Mouse (Mus musculus) layer of hippocampus, adult 8-10 months (tissue): Measurements from ENCODE around the gene Cacna1f. TPM values are rescaled to one million over a fixed set of nuclear protein-coding genes. Genes with fewer than 3 reads are reported as not detected.
A peak's percentile ranks its signal among the peaks of the same experiment; 100 is the strongest.

Experiments used
- DNase-seq, 2 experiments: peaks; one replicate each; pipeline ENCODE4 v3.0.0; 2022; ENCODE audit warnings: low spot score in 2 of 2
- total RNA-seq, 4 experiments: library from RNA; stranded (reverse); gene quantifications; 2 replicates each; pipeline ENCODE4 v1.2.4; 2022

Cacna1f gene
- total RNA-seq: under 1 TPM in 1 of 4 experiments, not detected in 3; 0.34 TPM

DNA sequence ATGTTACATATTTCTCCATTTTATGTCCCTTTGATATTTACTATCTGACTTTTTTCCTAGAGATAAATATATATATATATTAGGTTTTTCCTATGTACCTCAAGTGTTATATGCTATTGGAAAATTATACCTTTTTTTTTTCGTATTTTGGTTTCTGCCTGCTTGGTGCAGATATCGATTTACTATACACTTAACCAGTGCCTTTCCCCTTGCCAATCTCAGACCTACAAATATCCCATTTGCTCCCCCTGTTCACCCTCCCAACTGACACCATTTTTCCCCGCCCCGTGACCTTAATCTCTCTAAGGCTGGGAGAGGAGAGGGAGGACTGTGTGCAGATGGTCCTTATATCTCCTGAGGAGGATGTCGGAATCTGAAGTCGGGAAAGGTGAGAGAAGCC, at the start of gene Cacna1f:
Cacna1f (plus strand) TSS at position 301 of the 400 bp plus-strand sequence.
- DNase-seq: no peak

DNA sequence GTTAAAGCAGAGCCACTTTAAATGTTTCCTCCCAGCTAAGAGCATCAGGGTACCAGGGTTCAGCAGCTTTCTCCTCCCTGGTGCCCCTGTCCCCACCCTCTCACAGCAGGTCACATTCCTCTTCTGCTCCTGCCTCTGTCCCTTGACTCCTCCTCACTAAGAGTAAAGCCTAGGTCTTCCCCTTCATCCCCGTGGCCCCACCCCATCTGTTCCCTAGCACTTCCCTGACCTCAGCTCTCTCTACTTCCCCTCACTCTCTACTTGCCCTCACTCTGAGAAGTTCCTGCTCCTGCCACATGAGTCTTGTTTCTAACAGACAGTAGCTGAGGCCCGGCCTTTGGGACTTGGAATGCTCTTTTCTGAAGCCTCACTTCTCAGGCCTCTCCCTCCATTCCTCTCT, 43.8 kb upstream of the Cacna1f start:
- no peak for DNase-seq

DNA sequence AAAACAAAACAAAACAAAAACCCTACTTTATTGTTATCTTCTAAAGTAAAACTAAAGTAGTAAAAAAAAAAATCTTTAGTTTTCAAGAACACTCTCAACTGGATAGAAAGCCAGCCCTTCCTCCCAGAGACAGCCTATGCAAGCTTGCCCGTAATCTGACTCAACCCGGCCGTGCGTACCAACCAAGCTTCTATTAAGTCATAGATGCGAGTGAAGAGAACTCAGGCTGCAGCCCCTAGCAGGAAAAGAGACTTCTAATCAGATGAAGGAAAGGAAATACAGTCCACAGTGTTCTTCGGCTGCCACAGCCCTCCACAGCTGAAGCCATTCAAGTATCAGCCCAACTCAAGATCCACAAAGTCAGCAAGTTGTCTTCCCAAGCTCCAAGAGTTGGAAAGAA, 40.5 kb upstream of the Cacna1f start:
- no peak for DNase-seq

DNA sequence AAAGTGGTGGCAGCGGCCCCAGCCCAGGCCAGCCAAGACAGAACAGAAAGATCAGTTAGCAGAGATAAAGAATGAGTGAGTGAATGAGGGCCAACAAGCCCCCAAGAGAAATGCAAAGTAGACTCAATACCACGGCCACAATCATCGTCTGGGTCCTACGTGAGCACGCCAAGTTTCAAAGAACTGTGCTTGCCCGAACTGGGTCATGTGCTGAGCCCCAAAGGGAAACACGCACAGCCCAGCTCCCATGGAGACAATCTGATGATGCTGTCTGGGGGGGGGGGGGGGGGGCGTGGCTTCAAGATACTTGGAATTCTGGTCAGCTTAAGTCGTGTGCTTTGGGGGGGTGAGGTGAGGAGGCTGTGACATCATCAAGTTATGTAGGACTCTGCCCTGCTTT, 39.4 kb upstream of the Cacna1f start:
- no peak for DNase-seq

DNA sequence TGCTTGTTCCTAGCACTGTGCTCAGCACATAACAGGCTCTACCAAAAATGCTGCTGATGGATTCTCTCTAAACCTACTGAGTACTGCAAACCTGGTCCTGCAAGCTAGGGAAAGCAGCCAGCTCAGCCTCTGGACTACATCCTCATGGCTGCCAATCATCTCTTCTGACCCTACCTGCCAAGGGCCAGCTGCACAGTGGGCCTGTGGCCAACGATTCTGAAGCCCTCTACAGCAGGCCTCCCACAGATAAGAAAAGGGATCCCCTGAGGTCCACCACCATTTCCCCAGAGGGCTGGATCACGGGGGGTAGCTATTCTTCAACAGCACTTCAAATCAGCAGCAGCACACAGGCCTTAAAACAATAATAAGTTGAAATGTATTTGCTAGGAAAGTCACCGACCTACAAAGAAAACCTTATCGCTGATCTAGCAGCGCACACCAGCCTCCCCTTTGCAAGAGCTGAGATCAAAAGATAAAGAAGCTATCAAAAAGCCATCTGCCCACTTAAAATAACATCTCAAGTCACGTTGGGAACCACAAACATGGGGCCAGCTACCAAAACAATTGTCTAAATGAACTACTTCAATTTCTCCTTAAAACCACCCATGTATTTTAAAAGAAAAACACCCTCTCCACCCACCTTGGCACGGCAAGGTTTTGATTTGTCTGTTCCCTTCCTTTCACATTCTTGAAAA, 36.3 kb upstream of the Cacna1f start:
- DNase-seq: no peak

DNA sequence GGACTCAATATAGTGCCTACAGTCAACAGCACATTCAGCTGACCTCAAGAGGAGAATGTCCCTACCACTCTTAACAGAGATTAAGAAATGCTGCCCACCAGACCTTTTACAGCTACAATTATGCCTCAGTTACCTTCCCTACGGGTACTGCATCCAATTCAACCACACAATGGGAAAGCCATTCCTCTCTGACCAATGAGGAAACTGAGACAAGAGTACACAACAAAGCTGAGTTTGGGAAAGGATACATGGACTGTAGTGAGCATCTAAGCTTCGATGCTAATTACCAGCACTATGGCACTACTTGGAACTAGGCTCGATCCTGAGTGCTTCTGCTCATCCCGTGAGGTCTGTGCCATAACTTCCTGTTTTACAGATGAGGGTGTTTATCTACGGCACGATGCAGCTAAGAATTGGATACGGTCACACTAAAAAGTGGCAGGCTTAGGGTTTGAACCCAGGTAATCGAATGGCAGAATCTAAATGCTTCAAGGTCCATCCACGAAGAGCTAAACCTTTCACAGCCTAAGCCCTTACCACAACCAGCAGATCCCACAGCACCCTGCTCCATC, 35.2 kb upstream of the Cacna1f start:
- no peak for DNase-seq

DNA sequence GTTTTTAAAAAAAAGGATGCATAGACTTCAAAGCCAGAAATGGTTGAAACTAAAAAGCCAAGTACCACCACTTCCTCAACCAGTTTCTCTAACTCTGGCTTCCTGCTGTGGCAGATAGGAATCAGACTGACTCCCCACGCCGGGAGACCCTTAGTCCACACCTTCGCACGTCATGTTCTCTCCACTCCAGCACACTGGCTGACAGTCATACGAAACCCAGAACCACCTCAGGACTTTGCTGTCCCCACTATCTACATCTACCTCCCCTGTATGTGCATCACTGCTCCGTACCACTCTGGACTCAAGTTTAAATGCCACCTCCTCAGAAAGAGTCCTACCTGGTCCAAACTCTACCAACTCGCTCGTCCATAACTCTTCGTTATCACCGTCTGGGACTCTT, 34.4 kb upstream of the Cacna1f start:
- no peak for DNase-seq

DNA sequence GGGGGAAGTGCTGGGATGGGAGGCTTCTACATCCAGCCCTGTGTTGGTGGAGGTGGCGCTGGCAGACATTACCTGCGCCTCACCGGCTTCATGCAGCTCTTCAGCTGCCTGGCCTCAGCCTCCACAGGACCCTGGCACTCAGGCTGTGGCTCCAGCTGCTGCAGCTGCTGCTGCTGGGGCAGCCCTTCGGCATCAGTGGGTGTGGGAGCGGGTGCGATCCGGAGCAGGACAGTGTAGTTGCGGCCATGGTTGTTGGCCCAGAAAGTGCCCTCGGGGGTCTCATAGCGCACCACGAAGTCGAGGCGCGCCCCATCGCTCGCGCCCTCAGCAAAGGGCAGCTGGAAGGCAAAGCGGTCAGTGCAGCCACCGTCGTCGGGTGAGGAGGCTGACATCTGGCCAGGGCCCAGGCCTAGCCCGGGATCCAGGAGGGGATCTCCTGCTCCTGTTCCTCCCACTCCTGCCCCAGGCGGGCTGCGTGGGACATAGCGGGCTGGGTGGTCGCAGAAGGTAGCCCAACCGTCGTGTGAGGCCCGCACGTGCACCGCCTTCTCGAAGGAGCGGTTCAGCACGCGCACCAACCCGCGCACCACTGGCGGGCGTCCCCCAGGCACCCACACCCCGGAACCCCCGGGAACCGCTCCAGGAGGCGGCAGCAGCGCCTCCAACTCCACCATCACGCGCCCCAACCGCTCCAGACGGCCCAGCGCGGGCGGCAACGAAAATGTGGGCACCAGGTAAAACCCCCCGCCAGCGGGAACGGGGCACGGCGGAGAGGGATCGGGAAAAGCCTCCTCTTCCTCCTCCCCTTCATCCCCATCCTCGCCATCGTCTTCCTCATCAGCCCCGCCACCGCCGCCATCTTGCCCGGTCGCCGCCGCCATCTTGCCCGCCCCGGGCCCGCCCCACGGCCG, 33.5 kb upstream of the Cacna1f start, which contains the start of gene Foxp3:
Foxp3 (plus strand) TSS at position 469 of the 911 bp plus-strand sequence.
- DNase-seq: peak; percentile 19 to 40

DNA sequence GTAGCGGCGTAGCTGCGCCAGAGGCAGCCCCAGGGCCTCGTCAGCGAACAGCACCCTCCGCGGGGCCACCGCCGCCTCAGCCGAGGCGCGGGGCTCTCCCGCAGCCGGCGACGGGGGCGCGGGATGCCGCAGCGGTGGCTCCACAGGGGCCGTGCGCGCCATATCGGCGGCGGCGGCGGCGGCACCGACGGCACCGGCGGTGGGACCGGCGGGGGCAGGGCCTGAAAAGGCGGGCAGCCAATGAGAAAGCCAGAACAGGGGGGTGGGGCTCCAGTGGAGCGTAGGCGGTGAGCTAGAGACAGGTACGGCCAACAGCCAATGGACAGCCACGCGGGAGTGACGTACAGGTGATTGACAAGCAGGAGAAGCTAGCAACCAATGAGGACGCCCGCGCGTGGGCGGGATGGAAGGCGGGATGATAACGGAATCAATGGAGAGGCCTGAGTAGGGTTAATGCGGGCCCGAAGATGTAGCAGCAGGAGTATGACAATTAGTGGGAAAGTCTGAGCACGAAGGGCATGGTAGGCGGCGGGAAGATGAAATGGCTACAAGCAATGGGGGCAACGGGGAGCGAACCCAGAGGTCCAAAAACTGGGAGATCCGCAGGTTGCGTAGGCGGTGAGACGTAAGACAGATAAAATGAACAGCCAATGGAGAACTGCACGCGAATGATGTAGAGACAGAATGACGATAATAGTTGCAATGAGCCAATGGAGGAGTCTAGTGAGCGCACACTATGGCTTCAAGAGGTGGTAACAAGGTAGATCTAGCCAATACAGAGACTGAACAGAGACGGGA, 32.6 kb upstream of the Cacna1f start, which contains the start of gene Ppp1r3f:
Ppp1r3f (minus strand) TSS at position 197 of the 798 bp plus-strand sequence.
- DNase-seq: peak; percentile 97 to 98

DNA sequence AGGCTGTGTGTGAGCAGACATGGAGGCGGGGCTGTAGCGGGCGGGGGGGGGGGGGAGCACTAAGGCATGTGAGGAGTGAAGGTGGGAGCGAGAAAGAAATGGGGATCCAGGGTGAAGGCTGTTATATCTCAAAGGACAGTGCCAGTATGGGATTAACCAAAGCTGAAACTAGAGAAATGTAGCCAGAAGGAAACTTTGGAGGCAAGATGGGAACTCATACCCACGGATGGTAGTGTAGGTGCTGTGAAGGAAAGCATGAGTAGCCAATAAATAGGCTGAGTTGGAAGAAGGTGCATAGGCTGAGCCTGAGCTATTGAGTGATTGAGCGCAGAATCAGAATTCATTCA, 32.0 kb upstream of the Cacna1f start:
- DNase-seq: no peak

DNA sequence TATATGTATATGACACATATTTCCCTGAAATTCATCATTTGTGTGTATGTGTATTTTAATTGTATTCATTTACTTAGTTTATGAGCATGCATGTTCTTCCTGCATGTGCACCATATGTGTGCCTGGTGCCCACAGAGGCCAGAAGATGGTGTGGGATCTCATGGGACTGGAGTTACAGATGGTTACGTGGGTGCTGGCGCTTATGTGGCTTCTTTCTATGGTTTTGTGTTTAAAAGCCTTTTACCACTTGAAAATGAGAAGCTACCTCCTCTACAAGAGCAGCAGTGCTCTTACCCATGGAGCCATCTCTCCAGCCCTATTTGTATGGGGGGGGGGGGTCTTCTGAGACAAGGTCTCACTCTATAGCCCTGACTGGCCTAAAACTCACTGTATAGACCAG, 25.7 kb upstream of the Cacna1f start:
- DNase-seq: peak in 1 of 2 experiments; percentile 32

DNA sequence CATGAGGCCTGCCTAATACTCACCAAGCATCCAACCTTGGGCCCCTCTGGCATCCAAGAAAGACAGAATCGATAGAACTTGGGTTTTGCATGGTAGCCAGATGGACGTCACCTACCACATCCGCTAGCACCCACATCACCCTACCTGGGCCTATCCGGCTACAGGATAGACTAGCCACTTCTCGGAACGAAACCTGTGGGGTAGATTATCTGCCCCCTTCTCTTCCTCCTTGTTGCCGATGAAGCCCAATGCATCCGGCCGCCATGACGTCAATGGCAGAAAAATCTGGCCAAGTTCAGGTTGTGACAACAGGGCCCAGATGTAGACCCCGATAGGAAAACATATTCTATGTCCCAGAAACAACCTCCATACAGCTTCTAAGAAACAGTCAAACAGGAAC, 23.0 kb upstream of the Cacna1f start:
- DNase-seq: no peak

DNA sequence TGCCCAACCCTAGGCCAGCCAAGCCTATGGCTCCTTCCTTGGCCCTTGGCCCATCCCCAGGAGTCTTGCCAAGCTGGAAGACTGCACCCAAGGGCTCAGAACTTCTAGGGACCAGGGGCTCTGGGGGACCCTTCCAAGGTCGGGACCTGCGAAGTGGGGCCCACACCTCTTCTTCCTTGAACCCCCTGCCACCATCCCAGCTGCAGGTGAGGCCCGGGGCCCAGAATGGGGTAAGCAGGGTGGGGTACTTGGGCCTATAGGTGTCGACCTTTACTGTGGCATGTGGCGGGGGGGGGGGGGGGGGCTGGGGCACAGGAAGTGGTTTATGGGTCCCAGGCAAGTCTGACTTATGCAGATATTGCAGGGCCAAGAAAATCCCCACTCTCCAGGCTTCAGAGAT, 20.5 kb upstream of the Cacna1f start:
- no peak for DNase-seq

DNA sequence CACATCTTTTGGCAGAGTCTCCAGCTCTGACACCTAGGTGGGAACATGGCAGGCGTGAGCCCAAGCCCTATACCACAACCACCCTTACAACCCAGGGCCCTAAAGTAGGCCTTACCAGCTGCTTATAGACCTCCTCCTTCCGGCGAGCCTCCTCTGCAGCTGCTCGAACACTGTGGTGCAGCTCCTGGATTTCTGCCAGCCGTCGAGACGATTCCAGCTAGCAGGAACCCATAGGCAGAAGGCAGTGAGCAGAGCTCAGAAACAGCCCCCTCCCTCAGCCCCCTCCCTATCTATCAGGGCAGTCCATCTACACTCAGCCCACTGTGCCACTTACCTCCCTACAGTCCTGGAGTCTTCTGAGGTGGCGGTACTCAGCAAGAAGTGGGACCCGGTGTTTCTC, 11.5 kb upstream of the Cacna1f start:
- DNase-seq: no peak

DNA sequence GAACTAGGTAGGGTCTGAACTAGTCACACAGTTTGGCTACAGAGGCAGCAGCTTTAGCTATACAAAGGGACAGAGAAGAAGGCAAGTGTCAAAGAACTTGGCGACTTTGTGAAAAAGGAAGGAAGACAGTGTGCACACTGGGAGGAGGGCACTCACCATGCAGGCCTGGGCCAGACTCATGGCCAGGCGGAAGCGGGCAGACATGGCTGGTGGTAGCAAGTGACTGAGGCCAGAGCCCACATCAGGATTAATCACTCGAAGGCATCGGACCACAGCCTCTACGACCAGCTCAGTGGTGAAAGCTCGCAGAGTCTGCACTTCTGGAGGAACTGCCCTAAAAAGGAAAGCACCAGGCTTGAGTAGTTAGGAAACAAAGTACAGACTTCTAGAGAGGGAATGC, 2.9 kb upstream of the Cacna1f start:
- no peak for DNase-seq

DNA sequence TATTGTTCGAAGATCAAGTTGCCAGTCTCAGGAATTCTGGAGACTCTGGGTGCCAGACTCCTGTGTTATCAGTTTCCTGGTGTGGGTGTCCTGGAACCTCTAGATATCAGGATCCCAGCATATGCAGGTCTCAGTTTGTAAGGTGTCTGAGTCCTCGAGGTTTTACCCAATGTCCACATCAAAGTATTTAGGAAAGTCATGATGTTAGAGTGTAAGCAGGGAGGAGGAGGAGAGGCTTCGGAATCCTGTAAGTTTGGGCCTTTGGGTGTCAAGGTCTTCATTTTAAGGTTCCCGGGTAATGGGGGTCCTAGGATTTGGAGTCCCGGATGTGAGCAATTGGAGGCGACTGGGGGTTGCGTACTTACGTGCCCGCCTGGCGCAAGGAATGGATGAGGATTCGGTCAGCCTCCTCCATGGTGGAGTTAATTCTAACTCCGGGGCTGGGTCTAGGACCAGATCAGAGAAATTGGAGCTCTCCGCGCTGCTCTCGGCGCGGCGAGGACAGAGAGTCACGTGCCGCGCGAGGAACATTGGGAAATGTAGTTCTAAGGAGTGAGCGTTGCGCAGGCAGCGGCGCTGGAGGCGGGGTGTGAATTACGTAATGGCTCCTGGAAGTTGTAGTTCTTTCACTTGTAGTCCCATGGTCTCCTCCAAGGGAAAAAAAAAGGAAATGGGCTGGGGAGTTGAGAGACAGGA, 1.9 kb upstream of the Cacna1f start, which contains the start of gene Ccdc22:
Ccdc22 (minus strand) TSS at position 639 of the 696 bp plus-strand sequence.
- peak; percentile 76 to 79 for DNase-seq

DNA sequence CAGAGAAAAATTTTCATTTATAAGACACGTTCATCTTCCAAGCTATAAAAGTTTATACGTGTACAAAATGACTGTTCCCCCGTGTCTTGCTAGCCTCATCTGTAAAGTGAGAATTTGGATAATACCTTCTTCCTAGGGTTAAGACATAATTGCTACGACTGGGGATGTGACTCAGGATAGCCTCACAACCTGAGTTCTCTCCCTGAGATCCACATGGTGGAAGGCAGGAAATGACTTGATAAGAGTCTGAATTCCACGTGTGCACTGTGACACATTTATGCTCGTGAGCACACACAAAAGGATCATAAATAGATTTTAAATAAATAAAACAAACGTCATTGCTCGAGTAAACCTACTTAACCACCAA, 1.3 kb upstream of the Cacna1f start:
- DNase-seq: no peak

DNA sequence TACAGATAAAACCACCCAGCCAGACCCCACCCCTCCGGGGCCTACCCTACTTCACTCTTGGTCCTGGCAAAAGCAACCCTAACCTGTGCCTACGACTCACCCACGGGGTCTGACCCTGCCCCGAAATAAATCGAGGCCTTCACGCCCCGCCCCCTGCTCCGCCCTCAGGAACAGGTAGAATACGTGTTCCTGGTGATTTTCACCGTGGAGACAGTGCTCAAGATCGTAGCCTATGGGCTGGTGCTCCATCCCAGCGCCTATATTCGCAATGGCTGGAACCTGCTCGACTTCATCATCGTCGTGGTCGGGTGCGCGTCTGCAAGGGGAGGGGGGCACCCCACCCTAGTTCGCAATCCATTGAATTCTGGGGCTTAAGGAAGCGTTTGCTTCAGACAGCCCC, 3.2 kb downstream of the Cacna1f start:
- peak in 1 of 2 experiments; percentile 8 for DNase-seq

DNA sequence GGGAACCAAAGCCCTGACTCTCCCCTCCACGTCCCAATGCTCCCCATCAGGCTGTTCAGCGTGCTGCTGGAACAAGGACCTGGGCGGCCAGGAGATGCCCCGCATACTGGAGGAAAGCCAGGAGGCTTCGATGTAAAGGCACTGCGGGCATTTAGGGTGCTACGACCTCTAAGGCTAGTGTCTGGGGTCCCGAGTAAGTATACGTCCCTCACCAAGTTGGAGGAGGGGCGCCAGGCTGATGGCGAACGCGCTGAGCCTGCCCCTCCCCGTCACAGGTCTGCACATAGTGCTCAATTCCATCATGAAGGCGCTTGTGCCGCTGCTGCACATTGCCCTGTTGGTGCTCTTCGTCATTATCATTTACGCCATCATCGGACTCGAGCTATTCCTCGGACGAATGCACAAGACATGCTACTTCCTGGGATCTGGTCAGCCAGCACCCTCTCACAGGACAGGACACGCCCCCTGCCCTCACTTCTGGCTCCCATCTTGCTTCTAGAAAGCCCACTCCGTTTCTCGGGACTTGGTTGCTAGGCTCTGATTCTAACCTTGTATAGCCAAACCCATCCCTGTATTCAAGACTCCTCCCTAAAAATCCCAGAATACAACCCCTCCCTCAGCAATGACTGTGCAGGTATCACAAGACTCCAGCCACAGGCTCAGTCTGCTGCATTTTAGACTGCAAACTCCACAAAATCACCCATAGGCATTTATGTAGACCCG, 3.8 kb downstream of the Cacna1f start:
- peak; percentile 10 to 14 for DNase-seq
